Mouse (Mus musculus) skeletal muscle tissue, adult 2 months (tissue): ENCODE results near the gene Nkx2-3.
A peak's percentile ranks its signal among the peaks of the same experiment; 100 is the strongest.

Experiments used
- DNase-seq: peaks from one replicate; pipeline ENCODE4 v3.0.0-alpha.2; 2012; ENCODE audit warnings: low read depth, low spot score

Nkx2-3 gene

DNA sequence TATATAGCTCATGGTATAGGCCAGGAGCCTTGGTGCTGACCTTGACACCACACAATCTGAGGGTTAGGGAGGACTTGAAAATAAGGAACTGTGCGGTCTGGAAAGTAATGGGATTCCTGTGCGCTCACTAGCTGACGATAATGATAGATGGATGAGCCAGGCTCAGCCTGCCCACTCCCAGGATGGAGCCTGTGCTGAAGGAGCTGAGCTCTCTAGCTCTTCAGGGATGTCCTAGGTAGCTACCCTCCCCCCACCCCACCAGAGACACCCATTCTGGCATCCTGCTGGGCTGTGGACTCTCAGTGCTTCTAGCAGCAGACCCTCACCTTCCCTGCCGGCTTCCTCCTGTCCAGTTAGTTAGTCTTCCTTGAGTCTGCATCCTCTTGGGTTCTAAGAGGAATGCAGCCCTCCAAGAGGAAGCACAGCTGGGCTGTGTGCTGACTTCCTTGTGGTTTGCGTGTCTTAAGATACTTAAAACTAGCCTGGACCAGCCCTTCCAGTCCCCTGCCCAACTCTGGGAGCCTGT lies 6.4 kb downstream of the Nkx2-3 start:
- DNase-seq, result no peak

DNA sequence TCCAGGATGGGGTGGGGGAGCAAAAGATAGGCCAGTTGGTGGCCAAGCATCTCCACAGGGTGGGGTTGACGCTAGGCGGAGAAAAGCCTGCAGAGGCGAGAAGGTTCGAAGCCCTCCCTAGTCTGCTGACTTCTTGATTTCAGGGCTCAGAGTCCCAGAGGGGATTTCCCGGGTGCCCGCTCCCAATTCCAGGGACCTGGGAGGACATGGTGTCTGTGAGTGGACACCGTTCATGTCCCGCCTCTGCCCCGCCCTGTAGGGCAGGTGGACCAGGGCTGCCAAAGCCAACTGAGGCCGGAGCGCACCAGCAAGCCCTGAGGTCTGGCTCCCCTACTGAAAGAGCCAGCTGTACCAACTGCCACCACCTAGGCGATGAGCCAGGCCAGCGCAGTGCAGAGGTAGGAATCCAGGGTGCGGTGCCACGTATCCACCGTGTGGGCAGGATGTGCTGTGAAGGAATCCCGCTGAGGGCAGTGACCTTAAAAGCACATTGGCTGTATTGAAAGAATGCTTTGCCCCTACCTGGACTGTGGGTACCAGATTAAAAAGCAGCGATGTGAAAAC lies 7.9 kb downstream of the Nkx2-3 start:
- no peak for DNase-seq

DNA sequence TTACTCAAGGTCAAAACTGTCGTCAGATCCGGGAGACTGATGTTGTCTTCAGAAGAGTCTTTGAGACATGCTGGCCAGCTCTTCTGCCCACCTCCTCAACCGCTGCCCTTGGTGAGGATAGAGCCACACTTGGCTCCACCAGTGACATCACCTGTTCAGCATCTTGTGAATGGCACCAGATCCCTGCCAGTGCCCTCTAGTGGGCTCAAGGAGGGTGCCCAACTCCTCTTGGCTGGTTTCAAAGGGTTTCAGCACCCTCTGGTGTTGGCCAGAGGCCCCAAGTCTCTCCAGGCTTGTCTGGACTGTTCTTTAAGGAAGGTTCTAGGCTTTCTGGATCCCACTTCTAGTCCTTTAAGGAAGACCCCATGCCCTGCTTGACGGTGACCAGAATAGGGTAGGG lies 11.8 kb downstream of the Nkx2-3 start:
- peak; percentile 27 for DNase-seq

DNA sequence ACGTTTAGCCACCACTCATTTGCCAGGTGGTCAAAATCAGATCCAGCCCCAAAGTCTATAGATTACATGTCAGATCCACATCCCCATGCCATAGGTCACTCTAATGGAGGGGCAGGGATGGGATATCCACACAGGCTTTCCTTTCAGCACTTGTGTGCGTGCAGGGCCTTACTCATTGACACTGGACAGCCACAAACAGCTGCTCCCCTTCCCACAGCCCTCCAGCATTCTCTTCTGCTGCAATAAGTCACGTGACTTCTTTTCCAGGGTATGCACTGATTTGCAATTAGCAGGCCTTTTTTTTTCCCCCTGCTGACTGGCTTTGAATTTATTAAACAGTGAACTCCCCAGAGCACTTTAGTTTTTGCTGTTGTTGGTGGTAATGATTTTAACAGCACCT lies 14.0 kb downstream of the Nkx2-3 start:
- no peak for DNase-seq

DNA sequence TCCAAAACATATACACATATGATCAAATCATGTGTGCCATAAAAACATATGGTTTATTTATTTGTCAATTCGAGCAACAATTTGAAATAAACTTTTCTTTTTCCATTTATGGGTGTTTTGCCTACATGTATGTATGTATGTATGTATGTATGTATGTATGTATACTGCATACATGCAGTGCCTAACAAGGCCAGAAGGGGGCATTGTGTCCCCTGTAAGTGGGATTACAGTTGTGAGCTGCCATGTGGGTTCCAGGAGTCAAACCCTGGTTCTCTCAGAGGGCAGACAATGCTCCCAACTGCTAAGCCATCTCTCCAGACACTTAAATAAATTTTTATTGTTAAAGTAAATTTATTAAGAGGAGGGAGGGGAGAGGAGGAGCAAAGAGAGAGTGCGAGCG lies 15.2 kb downstream of the Nkx2-3 start:
- no peak for DNase-seq

DNA sequence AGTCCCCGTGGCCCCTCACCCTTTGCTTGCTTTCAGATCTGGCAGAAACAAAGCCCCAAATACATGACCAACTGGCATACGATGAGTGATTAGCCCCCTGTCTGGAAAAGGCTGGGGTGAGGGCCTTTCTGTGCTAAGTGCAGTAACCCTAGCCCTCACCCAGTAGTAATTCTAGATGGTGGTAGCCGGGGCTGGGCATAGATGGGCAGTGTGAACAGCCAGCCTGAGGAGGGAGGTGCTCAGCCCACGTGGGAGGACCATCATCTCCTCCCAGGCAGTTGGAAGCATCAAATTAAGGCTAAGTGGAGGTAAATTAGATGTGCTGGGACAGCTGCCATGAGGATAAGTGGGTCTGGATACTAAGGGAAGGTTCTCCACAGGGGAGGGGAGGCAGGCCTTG lies 17.0 kb downstream of the Nkx2-3 start:
- DNase-seq, result no peak

DNA sequence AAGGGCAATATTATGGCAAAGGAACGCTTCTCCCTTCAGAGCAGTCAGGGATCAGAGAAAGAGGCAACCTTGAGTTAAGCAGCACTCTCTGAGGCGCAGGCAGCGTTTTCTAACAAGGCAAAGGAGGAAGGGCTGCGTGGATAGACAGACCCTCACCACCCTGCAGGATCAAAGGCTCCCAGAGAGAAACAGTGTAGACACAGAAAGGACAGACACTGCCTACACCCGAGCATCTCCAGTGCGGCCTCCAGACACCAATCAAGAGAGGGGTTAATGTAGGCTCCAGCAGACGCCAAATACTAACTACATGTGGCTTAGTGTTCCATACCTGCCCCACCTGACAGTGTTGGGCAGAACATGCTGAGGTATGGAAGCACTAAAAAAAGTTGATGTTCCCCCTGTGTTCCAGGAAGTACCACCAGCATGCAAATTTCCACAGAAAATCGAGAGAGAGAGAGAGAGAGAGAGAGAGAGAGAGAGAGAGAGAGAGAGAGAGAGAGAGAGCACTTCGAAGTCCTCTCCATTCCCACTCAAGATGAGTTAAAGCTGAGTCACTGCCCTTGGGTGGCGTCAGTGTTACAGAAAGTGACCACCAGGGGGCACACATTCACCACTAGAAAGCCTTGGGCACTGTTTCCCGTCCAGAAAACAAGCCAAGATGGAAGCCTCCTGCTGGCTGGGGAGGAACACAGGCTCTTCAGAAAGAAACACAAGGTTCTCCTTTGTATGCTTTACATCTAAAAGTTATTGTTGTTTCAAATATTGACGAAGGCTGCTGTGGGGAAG lies 18.5 kb downstream of the Nkx2-3 start:
- peak; percentile 88 for DNase-seq

DNA sequence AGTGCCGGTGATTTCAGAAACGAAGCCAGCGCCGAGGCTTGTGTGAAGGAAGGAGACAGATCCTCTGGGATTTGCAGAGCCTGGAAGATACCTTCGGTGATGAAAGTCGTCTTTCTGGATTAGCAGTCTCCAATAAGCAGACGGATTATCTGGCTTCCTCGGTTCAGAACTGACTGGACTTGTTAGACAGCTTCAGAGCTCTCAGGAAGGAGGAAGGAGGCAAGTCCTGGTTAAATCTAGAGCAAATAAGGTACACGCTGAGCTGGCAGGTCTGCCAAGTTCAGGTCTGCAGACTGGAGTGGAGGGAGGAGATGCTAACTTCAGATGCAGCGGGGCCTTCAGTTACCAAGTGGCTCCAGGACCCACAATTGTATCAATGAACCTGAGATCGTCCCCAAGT lies 29.7 kb downstream of the Nkx2-3 start:
- DNase-seq, result no peak

DNA sequence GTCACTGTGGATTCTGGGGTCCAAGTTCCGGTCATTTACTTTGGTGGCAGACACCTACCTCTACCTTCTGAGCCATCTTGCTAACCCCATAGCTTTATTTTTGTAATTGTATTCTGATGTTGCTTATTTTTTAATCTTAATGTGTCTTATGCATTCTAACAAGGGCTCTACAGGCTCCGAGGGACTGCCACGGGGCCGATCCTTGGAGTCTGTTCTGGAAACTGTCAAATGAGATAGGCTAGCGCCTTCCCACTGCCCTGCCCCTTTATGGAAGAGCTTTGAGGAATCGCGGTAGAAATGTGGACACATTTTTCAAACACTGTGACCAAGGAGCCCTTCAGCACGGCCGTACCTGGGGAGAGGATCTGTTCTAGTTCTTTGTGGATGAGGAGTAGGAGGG lies 30.7 kb downstream of the Nkx2-3 start:
- no peak for DNase-seq

DNA sequence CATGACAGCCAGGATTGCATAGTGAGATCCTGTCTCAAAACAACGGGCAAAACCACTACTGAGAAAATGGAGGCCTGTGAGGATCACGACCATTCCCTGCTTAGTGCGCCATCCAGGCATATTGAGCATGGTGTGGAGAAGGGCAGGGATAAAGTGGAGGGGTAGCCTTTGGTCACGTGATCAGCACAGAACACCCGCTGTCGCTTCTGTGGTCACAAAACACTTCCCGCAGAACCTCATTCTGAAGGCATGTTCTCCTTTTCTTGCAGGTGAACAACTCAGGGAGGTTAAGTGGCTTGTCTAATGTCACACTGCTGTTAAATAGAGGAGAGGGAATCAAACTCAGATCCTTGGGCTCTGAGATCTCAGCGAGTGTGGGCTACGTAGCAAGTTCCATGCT lies 33.4 kb downstream of the Nkx2-3 start:
- no peak for DNase-seq

DNA sequence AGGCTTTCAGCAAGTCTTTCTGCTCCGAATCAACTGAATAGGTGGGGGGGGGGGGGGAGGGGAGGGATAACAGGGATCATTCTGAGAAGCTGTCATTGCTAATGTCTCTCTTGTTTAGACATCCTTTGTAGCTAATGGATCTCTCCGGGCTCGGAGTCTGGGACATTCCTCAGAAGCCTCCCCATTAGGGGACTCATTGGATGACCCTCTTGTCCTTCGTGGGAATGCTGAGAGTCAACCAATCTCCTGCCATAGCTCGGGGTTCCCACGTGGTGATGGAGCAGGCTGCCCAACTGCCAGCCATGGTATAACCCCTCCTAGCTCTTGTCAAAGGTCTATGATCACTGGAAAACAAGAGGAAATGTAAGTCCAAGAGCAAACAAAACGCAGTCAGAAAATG lies 34.7 kb downstream of the Nkx2-3 start:
- no peak for DNase-seq

DNA sequence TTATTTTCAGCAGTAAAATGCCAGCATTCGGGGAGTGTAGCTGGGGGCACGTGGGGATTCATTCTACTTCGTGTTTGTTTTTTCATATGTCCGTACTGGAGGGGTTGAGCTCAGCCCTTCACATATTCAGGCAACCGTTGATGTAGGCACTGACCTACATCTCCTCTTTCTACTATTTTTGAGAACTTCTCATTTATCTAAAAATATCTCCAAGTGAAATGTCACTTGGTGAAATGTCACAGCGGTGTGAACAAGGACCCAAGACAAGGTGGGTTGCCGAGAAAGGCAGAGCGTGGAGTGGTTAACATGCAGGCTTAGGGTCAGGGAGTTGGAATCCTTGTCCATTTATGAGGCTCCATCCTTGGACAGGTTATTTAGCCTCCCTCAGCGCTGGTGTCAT lies 35.1 kb downstream of the Nkx2-3 start:
- no peak for DNase-seq

DNA sequence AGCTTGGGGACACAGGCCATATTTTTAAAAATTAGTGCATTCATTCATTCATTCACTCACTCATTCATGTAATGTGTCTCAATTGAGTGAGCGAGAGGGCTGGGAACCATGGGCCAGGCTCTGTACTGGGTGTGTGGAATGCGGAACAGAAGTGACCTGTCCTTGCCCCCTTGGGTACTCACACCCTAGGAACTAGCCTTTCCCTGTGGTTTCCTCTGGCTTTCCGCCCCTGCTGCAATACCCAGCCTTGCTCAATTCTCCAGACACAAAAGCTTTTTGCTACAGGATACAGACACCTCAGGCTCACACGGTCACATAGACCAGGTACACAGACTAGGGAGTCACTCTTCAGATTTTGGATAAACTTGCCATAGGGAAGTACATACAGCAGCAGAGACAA lies 36.2 kb downstream of the Nkx2-3 start:
- no peak for DNase-seq

DNA sequence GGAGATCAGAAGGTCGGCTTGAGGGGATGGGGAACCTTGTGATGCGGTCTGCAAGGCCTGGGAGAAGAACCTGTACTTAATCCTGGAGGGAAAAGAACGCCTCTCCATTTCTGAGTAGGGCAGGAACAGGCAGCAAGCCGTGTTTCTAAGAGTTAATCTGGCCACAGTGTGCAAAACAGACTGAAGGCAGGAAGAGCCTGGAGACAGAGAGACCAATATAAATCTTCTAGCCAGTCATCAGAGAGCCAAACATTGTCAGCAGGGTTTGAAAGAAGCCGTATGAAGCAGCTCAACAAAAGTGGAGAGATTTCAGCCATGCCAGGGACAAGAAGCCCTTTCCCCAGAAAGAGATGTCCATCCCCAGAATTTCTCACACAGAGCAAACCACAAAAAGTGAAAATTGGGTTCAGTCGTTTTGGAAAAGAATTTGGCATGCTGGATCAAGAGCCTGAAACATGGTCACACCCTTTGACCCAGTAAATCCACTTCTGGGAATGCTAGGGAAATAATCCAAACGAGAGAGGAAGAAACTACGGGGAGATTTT lies 39.2 kb downstream of the Nkx2-3 start:
- no peak for DNase-seq

DNA sequence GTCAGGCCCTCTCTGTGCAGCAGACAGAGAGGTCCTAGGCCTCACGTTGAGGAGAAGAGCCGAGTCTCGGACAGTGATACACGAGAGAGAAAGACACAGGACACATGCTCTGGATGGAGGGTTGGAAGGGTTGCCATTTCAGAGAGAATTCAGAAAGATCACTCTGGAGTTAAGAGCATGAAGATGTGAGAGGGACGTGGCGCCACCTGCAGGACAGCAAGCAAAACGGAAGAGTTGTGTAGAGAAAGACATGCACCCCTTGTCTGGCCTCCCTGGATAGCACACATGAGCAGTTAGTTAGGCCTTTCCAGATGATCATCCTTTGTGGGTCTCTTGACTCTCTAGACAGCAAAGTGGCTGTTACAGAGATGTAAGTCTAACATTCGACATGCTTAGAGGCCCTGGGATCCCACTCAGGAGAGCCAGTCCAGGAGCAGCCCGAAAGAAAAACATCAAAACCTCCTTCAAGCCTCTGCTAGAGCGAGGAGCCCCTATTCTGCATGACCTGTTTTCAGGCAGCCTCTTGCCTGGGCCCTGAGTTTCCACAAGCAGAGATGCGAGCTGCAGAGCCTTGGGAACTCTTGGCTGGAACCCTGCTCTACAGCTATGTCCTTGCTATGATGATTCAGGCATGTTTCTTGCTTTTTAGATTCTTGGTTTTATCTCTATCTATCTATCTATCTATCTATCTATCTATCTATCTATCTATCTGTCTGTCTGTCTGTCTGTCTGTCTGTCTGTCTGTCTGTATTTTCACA lies 43.8 kb downstream of the Nkx2-3 start:
- peak; percentile 68 for DNase-seq

DNA sequence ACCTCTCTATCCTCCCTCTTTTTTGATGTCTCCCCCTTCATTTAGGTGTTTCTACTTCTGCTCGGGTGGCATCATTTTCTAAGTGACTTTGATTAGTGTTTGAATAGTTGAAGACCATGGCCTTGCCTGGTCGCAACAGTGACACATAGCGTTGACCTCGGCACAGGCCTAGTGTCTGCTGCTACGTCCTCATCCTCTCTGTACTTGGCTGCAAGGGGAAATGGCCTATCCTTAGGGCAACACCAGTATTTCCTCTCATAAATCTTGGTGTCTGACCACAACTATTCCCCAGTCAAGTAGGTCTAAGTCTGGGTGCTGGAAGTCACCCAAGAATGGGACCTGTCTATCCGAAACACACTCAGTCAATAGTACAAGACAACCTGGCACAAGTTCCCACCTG lies 47.5 kb downstream of the Nkx2-3 start:
- DNase-seq, result no peak

DNA sequence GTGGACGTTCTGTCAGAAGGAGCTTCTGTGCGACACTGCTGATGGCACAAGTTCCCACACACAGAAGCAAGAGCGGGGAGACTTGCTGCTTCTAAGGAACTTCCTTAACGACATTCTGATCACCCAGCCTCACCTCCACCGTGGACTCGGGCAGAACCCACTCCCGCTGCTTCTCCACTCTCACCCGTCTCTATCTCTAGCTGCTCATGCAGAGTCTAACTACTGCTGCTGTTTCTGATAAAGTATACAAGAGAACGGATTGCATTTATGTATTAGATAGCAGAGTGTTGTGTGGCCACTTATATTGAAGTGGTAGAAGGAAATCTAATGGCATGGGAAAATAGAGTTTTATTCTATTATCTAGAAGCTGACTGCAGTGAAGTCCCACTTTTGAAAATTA lies 48.6 kb downstream of the Nkx2-3 start:
- DNase-seq, result no peak

DNA sequence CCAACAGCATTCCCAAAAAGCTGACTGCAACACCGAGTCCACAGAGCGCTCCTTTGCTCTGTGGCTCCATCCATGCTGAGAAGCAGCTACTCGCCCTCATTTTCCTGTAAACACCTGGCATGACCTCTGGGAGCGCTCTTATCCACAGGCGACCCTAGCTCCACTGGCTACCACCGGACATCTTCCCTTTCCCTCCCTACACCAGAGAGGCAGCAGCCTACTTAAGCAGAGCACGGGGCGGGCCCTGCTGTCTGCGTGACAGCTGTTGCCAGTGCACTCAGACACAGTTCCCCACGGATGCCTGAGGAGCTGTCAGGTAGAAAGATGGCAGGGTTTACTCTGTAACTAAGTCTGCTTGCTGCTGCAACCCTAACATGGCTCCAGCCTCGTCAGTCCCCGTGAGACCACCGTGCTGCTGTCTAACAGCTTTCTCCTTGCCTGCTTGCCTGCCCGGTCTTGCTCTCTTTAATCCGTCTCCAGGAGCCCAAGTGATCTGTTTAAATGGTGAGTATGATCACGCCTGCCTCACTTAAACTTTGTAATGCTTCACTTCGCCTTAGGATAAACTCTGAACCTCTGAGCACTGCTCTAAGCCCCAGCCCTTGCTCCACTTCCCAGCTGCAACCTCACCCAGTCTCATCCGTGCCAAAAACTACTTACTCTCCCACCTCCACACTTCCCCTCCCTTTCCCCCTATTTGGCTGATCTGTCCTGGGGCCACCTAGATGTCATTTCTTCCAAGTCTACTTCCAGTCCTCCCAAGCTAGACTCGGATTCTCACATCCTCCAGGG lies 50.2 kb downstream of the Nkx2-3 start:
- DNase-seq, result no peak

DNA sequence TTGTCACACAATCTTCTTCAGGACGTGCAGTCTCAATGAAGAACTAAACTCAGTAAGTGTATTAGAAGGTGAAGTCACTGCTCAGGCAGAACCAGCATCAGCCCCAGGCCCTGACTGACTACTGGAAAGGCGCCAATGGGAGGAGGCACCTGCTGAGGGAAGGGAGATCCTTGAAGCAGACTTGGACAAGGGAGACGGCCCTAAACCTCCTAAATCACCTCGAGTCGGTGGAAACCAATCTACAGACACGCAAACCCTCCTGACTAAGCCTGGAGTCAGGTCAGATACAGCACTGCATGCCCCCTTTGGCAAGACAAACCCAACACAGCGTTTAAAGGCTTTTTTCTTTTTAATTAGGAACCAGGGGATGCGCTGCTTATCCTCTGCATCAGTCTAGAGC lies 51.3 kb downstream of the Nkx2-3 start:
- DNase-seq, result no peak
